Mouse (Mus musculus): ENCODE measurements at regions not wholly inside any gene's neighbourhood (a gene's known extent, or its start where the extent isn't known, plus 50 kb on each side); places are given as distances from the start of the nearest gene placed in this dataset.

DNA sequence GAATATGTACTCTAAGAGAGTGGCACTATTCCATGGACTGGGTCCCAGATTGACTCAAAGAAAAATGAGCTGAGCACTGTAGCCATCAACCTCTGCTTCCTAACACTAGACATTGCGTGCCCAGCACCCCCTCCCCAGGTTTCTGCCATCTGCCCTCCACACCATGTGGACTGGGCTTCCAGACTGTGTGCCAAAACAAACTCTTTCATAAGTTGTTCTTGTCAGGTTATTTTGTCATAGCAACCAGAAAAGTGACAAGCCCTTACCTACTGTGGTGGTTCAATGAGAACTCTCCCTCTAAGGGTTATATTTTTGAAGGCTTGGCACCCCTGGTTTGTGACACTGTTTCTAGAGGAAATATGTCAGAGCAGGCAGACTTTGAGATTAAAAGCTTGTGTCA, 234.3 kb upstream of the Rnaseh2b start:
- TF ChIP-seq CHD2 (IDR thresholded peaks at IDR 0.05; ENCODE audit: low read depth, low read length) (no peak), ZC3H11A (IDR thresholded peaks at IDR 0.05; ENCODE audit: borderline replicate concordance, low read depth, low read length) (no peak), HCFC1 (IDR thresholded peaks at IDR 0.05; ENCODE audit: borderline replicate concordance, insufficient read depth, low read length) (no peak)

Data from ES-E14 (cell line).